Mouse (Mus musculus): Measurements from ENCODE around the gene Mrpl14. TPM values are rescaled to one million over a fixed set of nuclear protein-coding genes. Genes with fewer than 3 reads are reported as not detected.

Mrpl14 gene
- total and polyA plus RNA-seq, 2 experiments: 86.3 to 224 TPM

DNA sequence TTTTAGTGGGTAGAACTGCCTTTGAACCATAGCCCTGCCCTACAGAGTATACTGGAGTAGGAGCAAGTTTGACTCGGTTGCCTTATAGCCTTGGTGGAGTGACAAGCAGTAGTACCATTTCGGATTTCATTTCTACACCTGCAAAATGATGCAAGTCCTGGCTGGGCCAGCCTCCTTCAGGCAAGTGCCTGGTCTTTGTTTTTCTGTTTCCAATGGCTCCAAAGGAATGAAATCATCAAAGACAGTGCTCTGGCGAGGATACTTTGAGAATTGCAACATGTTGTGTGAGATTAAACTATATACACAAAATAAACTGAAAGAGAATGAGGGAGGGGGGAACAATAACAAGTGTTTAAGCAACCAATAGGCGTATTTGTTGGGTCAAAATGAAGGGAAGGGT, 3.9 kb downstream of the Mrpl14 start:
- 55% methylated on average over 4 of the region's 4 CpGs for WGBS
- H3K4me3 ChIP-seq (ENCODE audit: insufficient read depth, low read depth, low read length): no peak overlapping the region
- DNase-seq (ENCODE audit: extremely low read depth, low read depth, low spot score): no peak
- no peaks in the 10 kb centered on the region for H3K36me3 ChIP-seq (ENCODE audit: control insufficient read depth, insufficient read depth, low read length)
- H3K4me1 ChIP-seq (ENCODE audit: control insufficient read depth, insufficient read depth, low read length): peaks cover 43% of the 10 kb centered on the region
- TF ChIP-seq CTCF (IDR thresholded peaks at IDR 0.05; ENCODE audit: low read depth, low read length) (no peak), POLR2A (IDR thresholded peaks at IDR 0.05; ENCODE audit: extremely low read depth, insufficient read depth, low read length) (no peak)
- no peak overlapping the region for H3K9ac ChIP-seq (ENCODE audit: low read depth, low read length)
- H3K27me3 ChIP-seq (ENCODE audit: control insufficient read depth, insufficient read depth, low read length): no peaks in the 10 kb centered on the region
- H3K27ac ChIP-seq (replicated peaks; ENCODE audit: insufficient read depth, low read depth, low read length): no peak overlapping the region
- peaks cover 36% of the 10 kb centered on the region for H3K79me2 ChIP-seq (ENCODE audit: control insufficient read depth, insufficient read depth, low read length)

DNA sequence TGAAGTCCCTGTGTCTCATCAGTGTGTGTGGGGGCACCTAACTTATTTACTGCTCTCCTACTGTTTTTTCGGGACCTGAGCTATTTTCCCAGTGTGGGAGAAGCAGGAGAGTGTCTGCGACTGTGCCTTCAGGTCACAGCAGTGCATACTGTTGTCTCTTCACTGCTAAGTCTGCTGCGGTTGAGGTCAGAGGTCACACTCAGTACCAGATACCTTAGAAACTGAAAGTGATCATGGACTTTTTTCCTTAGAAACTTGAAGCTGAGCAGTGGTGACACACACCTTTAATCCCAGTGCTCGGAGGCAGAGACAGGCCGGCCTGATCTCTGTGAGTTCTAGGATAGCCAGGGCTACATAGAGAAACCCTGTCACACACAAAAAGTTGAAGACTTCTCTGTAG, 6.0 kb downstream of the Mrpl14 start:
- WGBS: 31% methylated on average over 5 of the region's 5 CpGs
- Histone ChIP-seq H3K27me3 (ENCODE audit: control insufficient read depth, insufficient read depth, low read length) (no peaks in the 10 kb centered on the region), H3K4me3 (ENCODE audit: insufficient read depth, low read depth, low read length) (no peak overlapping the region), H3K79me2 (ENCODE audit: control insufficient read depth, insufficient read depth, low read length) (peaks cover 27% of the 10 kb centered on the region), H3K4me1 (ENCODE audit: control insufficient read depth, insufficient read depth, low read length) (peaks cover 45% of the 10 kb centered on the region), H3K36me3 (ENCODE audit: control insufficient read depth, insufficient read depth, low read length) (no peaks in the 10 kb centered on the region), H3K9ac (ENCODE audit: low read depth, low read length) (peak overlapping the region; percentile 10), H3K27ac (replicated peaks; ENCODE audit: insufficient read depth, low read depth, low read length) (peak overlapping the region; percentile 80)
- TF ChIP-seq CTCF (IDR thresholded peaks at IDR 0.05; ENCODE audit: low read depth, low read length) (no peak), POLR2A (IDR thresholded peaks at IDR 0.05; ENCODE audit: extremely low read depth, insufficient read depth, low read length) (no peak)
- DNase-seq (ENCODE audit: extremely low read depth, low read depth, low spot score): peak; percentile 63

DNA sequence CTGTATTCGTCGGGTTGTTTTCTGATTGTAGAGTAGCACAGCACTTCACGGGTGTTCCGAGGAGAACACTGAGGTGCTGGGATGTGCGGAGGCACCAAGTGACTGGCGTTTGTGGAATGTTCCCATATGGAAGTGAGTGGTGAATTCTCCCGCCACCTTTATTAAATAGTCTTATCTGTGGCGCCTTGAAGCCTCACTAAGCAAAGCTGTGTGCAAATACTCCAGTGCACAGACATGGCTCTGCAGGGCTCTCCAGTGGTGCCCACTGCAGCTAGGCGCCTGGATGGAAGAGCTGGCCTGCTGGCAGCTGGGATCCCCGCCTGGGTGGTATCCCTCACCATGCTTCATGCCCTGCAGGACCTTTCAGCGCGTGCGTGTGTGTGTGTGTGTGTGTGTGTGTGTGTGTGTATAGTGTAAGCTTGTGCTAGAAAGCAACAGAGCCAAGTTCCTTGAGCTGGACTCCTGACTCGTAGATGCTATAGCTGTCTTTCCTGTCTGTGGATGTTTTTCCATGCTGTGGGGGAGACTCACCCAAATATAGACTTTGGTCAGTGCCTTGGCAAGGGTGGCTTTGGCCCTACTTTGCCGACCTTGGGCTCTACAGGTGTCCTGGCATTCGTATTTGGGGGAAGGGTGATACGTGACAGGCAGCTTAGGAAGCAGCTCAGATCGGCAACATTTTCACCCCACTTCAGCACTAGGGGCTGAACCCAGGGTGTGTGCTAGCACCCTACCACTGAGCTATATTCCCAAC, 7.9 kb downstream of the Mrpl14 start:
- Histone ChIP-seq H3K4me1 (ENCODE audit: control insufficient read depth, insufficient read depth, low read length) (peaks cover 44% of the 10 kb centered on the region), H3K27ac (replicated peaks; ENCODE audit: insufficient read depth, low read depth, low read length) (peak overlapping the region; percentile 94), H3K36me3 (ENCODE audit: control insufficient read depth, insufficient read depth, low read length) (peaks cover 3% of the 10 kb centered on the region; the same call in 1 of the 2 replicates), H3K4me3 (ENCODE audit: insufficient read depth, low read depth, low read length) (peak overlapping the region; percentile 2; the same call in 1 of the 2 replicates), H3K9ac (ENCODE audit: low read depth, low read length) (peak overlapping the region; percentile 47), H3K27me3 (ENCODE audit: control insufficient read depth, insufficient read depth, low read length) (no peaks in the 10 kb centered on the region), H3K79me2 (ENCODE audit: control insufficient read depth, insufficient read depth, low read length) (peaks cover 21% of the 10 kb centered on the region; the same call in 1 of the 2 replicates)
- WGBS: 29% methylated on average over 18 of the region's 18 CpGs
- TF ChIP-seq CTCF (IDR thresholded peaks at IDR 0.05; ENCODE audit: low read depth, low read length) (no peak), POLR2A (IDR thresholded peaks at IDR 0.05; ENCODE audit: extremely low read depth, insufficient read depth, low read length) (no peak)
- DNase-seq (ENCODE audit: extremely low read depth, low read depth, low spot score): peak; percentile 97

DNA sequence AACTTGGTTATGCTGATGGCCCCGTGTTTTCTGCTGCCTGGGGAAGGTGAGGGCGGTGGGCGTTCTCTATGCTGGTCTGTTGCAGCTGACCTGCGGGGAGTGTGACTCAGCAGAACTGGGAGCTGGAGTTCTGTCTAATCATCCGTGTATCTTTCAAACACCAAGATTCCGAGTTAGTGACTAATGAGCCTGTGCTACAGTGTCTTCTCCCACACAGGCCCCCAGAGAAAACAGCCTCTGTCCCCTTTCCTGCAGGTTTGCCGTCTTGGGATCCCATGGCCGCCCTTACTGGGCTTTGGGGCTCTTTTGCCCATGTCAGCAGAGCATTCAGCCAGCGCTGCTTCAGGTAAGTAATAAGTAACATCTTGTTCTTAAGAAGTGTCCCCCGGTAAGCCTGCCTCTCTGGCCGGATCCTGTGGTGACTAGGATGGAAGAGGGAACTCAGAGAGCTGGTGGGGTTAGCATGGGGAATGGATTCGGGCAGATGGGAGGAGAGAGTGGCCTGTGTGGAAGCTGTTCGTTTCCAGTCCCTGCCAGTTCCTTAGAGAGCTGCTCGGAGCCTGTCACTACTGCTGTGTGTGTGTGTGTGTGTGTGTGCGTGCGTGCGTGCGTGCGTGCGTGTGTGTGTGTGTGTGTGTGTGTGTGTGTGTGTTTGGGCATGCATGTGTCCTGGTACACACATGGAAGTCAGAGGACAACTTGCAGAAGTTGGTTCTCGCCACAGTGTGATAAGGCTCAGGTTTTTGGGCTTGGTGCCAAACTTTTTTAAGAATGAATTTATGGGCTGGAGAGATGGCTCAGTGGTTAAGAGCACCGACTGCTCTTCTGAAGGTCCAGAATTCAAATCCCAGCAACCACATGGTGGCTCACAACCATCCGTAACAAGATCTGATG, 9.4 kb downstream of the Mrpl14 start:
- H3K27ac ChIP-seq (replicated peaks; ENCODE audit: insufficient read depth, low read depth, low read length): peak overlapping the region; percentile 94
- peaks cover 56% of the 10 kb centered on the region for H3K4me1 ChIP-seq (ENCODE audit: control insufficient read depth, insufficient read depth, low read length)
- no peaks in the 10 kb centered on the region for H3K27me3 ChIP-seq (ENCODE audit: control insufficient read depth, insufficient read depth, low read length)
- peaks cover 21% of the 10 kb centered on the region; the same call in 1 of the 2 replicates for H3K79me2 ChIP-seq (ENCODE audit: control insufficient read depth, insufficient read depth, low read length)
- no peak overlapping the region for H3K4me3 ChIP-seq (ENCODE audit: insufficient read depth, low read depth, low read length)
- H3K9ac ChIP-seq (ENCODE audit: low read depth, low read length): peak overlapping the region; percentile 61
- peak; percentile 59 for DNase-seq (ENCODE audit: extremely low read depth, low read depth, low spot score)
- TF ChIP-seq CTCF (IDR thresholded peaks at IDR 0.05; ENCODE audit: low read depth, low read length): no peak
- TF ChIP-seq POLR2A (IDR thresholded peaks at IDR 0.05; ENCODE audit: extremely low read depth, insufficient read depth, low read length): no peak
- H3K36me3 ChIP-seq (ENCODE audit: control insufficient read depth, insufficient read depth, low read length): peaks cover 3% of the 10 kb centered on the region; the same call in 1 of the 2 replicates
- 61% methylated on average over 23 of the region's 23 CpGs for WGBS

DNA sequence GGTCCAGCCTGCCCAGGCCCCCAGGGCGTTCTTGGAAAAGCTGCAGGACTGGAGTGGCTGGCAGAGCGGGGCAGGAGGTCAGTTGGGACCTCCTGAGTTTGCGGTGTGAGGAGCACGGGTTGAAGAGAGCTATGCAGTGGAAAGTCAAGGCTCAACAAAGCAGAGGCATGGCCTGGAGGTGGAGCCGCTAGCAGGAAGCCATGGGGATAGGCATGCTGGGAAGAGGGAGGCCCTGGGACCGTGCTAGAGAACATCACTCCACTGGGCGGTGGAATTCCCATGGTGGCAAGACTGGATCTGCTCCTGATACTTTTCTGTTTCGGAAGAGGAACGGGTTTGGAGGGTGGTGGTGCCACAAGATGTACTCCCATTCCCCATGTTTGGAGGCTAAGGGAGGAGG, 10.9 kb downstream of the Mrpl14 start:
- H3K4me3 ChIP-seq (ENCODE audit: insufficient read depth, low read depth, low read length): no peak overlapping the region
- H3K9ac ChIP-seq (ENCODE audit: low read depth, low read length): no peak overlapping the region
- no peak overlapping the region for H3K27ac ChIP-seq (replicated peaks; ENCODE audit: insufficient read depth, low read depth, low read length)
- DNase-seq (ENCODE audit: extremely low read depth, low read depth, low spot score): no peak
- no peaks in the 10 kb centered on the region for H3K27me3 ChIP-seq (ENCODE audit: control insufficient read depth, insufficient read depth, low read length)
- WGBS: 97% methylated on average over 9 of the region's 9 CpGs
- no peak for TF ChIP-seq POLR2A (IDR thresholded peaks at IDR 0.05; ENCODE audit: extremely low read depth, insufficient read depth, low read length)
- no peak for TF ChIP-seq CTCF (IDR thresholded peaks at IDR 0.05; ENCODE audit: low read depth, low read length)
- peaks cover 58% of the 10 kb centered on the region for H3K4me1 ChIP-seq (ENCODE audit: control insufficient read depth, insufficient read depth, low read length)
- peaks cover 20% of the 10 kb centered on the region; the same call in 1 of the 2 replicates for H3K79me2 ChIP-seq (ENCODE audit: control insufficient read depth, insufficient read depth, low read length)
- H3K36me3 ChIP-seq (ENCODE audit: control insufficient read depth, insufficient read depth, low read length): peaks cover 3% of the 10 kb centered on the region; the same call in 1 of the 2 replicates

Measured in liver, adult 2 months (tissue).